Mouse (Mus musculus): ENCODE results near the gene Crtc2. TPM values are rescaled to one million over a fixed set of nuclear protein-coding genes. Genes with fewer than 3 reads are reported as not detected.

Gene Crtc2
- 32.4 and 34.6 TPM in 2 replicates for polyA plus RNA-seq (2011; ENCODE audit: insufficient read depth, insufficient read length, low read depth, missing spikeins)

GRCm38 (mm10) chr3:90253653-90254418 is at the start of gene Crtc2:
TSS of gene Crtc2 (plus strand) at chr3:90254163.
- Histone ChIP-seq H3K27ac (ENCODE audit: insufficient read depth, low read length) (0 out of 2 replicates have a peak within 1 kb of the TSS, but pooled peaks have one; percentile 12), H3K36me3 (ENCODE audit: control insufficient read depth, insufficient read depth, low read length, poor library complexity, severe bottlenecking) (peaks cover 14% of the 10 kb centered on the region), H3K4me1 (ENCODE audit: control insufficient read depth, insufficient read depth, low read length) (no peaks in the 10 kb centered on the region), H3K9ac (ENCODE audit: low read depth, poor library complexity, severe bottlenecking) (peak within 1 kb of the TSS; percentile 73), H3K9me3 (replicated peaks; ENCODE audit: control insufficient read depth, insufficient read depth, low read length, poor library complexity, severe bottlenecking) (no peaks in the 10 kb centered on the region), H3K4me3 (ENCODE audit: low read depth, low read length) (peak within 1 kb of the TSS; percentile 90), H3K27me3 (ENCODE audit: control insufficient read depth, insufficient read depth, low read length, poor library complexity, severe bottlenecking) (no peaks in the 10 kb centered on the region)
- TF ChIP-seq POLR2A (IDR thresholded peaks at IDR 0.05; ENCODE audit: insufficient read depth, low read length) = no peak
- no peak for TF ChIP-seq EP300 (IDR thresholded peaks at IDR 0.05; ENCODE audit: insufficient read depth, low read depth, low read length)

GRCm38 (mm10) chr3:90204582-90204981 is 49.4 kb upstream of the Crtc2 start:
- Histone ChIP-seq H3K27me3 (ENCODE audit: control insufficient read depth, insufficient read depth, low read length, poor library complexity, severe bottlenecking) (no peaks in the 10 kb centered on the region), H3K9ac (ENCODE audit: low read depth, poor library complexity, severe bottlenecking) (no peak overlapping the region), H3K4me3 (ENCODE audit: low read depth, low read length) (no peak overlapping the region), H3K4me1 (ENCODE audit: control insufficient read depth, insufficient read depth, low read length) (no peaks in the 10 kb centered on the region), H3K9me3 (replicated peaks; ENCODE audit: control insufficient read depth, insufficient read depth, low read length, poor library complexity, severe bottlenecking) (no peaks in the 10 kb centered on the region), H3K27ac (ENCODE audit: insufficient read depth, low read length) (no peak overlapping the region), H3K36me3 (ENCODE audit: control insufficient read depth, insufficient read depth, low read length, poor library complexity, severe bottlenecking) (peaks cover 17% of the 10 kb centered on the region)
- TF ChIP-seq POLR2A (IDR thresholded peaks at IDR 0.05; ENCODE audit: insufficient read depth, low read length) = no peak
- no peak for TF ChIP-seq CTCF (IDR thresholded peaks at IDR 0.05; ENCODE audit: low read depth, low read length)
- no peak for TF ChIP-seq EP300 (IDR thresholded peaks at IDR 0.05; ENCODE audit: insufficient read depth, low read depth, low read length)

GRCm38 (mm10) chr3:90208662-90209061 is 45.3 kb upstream of the Crtc2 start:
- Histone ChIP-seq H3K4me1 (ENCODE audit: control insufficient read depth, insufficient read depth, low read length) (no peaks in the 10 kb centered on the region), H3K27ac (ENCODE audit: insufficient read depth, low read length) (no peak overlapping the region), H3K9ac (ENCODE audit: low read depth, poor library complexity, severe bottlenecking) (no peak overlapping the region), H3K27me3 (ENCODE audit: control insufficient read depth, insufficient read depth, low read length, poor library complexity, severe bottlenecking) (no peaks in the 10 kb centered on the region), H3K9me3 (replicated peaks; ENCODE audit: control insufficient read depth, insufficient read depth, low read length, poor library complexity, severe bottlenecking) (no peaks in the 10 kb centered on the region), H3K4me3 (ENCODE audit: low read depth, low read length) (no peak overlapping the region), H3K36me3 (ENCODE audit: control insufficient read depth, insufficient read depth, low read length, poor library complexity, severe bottlenecking) (peaks cover 49% of the 10 kb centered on the region)
- no peak for TF ChIP-seq EP300 (IDR thresholded peaks at IDR 0.05; ENCODE audit: insufficient read depth, low read depth, low read length)
- no peak for TF ChIP-seq POLR2A (IDR thresholded peaks at IDR 0.05; ENCODE audit: insufficient read depth, low read length)
- no peak for TF ChIP-seq CTCF (IDR thresholded peaks at IDR 0.05; ENCODE audit: low read depth, low read length)

GRCm38 (mm10) chr3:90209908-90210566 is 43.9 kb upstream of the Crtc2 start:
- Histone ChIP-seq H3K9me3 (replicated peaks; ENCODE audit: control insufficient read depth, insufficient read depth, low read length, poor library complexity, severe bottlenecking) (no peaks in the 10 kb centered on the region), H3K36me3 (ENCODE audit: control insufficient read depth, insufficient read depth, low read length, poor library complexity, severe bottlenecking) (peaks cover 49% of the 10 kb centered on the region), H3K4me1 (ENCODE audit: control insufficient read depth, insufficient read depth, low read length) (no peaks in the 10 kb centered on the region), H3K4me3 (ENCODE audit: low read depth, low read length) (no peak overlapping the region), H3K9ac (ENCODE audit: low read depth, poor library complexity, severe bottlenecking) (0 out of 2 replicates have a peak overlapping the region, but pooled peaks have one; percentile 34), H3K27me3 (ENCODE audit: control insufficient read depth, insufficient read depth, low read length, poor library complexity, severe bottlenecking) (no peaks in the 10 kb centered on the region), H3K27ac (ENCODE audit: insufficient read depth, low read length) (peak overlapping the region; percentile 26; the same call in 1 of the 2 replicates)
- TF ChIP-seq CTCF (IDR thresholded peaks at IDR 0.05; ENCODE audit: low read depth, low read length) (no peak), EP300 (IDR thresholded peaks at IDR 0.05; ENCODE audit: insufficient read depth, low read depth, low read length) (no peak), POLR2A (IDR thresholded peaks at IDR 0.05; ENCODE audit: insufficient read depth, low read length) (no peak)

- Histone ChIP-seq H3K27me3 (ENCODE audit: control insufficient read depth, insufficient read depth, low read length, poor library complexity, severe bottlenecking) (no peaks in the 10 kb centered on the region), H3K9ac (ENCODE audit: low read depth, poor library complexity, severe bottlenecking) (peak overlapping the region; percentile 93), H3K4me3 (ENCODE audit: low read depth, low read length) (peak overlapping the region; percentile 63), H3K9me3 (replicated peaks; ENCODE audit: control insufficient read depth, insufficient read depth, low read length, poor library complexity, severe bottlenecking) (no peaks in the 10 kb centered on the region), H3K36me3 (ENCODE audit: control insufficient read depth, insufficient read depth, low read length, poor library complexity, severe bottlenecking) (peaks cover 49% of the 10 kb centered on the region), H3K27ac (ENCODE audit: insufficient read depth, low read length) (peak overlapping the region; percentile 72), H3K4me1 (ENCODE audit: control insufficient read depth, insufficient read depth, low read length) (no peaks in the 10 kb centered on the region)
- TF ChIP-seq CTCF (IDR thresholded peaks at IDR 0.05; ENCODE audit: low read depth, low read length) = no peak
- no peak for TF ChIP-seq POLR2A (IDR thresholded peaks at IDR 0.05; ENCODE audit: insufficient read depth, low read length)
These were observed 42.2 kb upstream of the Crtc2 start for GRCm38 (mm10) chr3:90211475-90212398.

All from ES-Bruce4 (cell line).